Mouse (Mus musculus): ENCODE data around the gene Gtf2h2. TPM values are rescaled to one million over a fixed set of nuclear protein-coding genes. Genes with fewer than 3 reads are reported as not detected.

The Gtf2h2 gene
- 30.5 and 35.4 TPM in 2 replicates for polyA plus RNA-seq (2015; fragmentation: Nextera tagmentation; extraction: Ambion mirVana)

GRCm38 (mm10) chr13:100492061-100492787 is at the start of gene Gtf2h2:
TSS of gene Gtf2h2 (minus strand) at chr13:100492579.

GRCm38 (mm10) chr13:100452415-100453127 is 39.8 kb downstream of the Gtf2h2 start, which contains the start of gene Naip1:
TSS of gene Naip1 (minus strand) at chr13:100452869.

Other genes with a start within 250 kb of the Gtf2h2 start
- gene Naip5, start 246.3 kb downstream of the Gtf2h2 start, polyA plus RNA-seq (2015; fragmentation: Nextera tagmentation; extraction: Ambion mirVana), result 0.14 and 0.19 TPM in 2 replicates
- gene Naip6, start 174.9 kb downstream of the Gtf2h2 start, polyA plus RNA-seq (2015; fragmentation: Nextera tagmentation; extraction: Ambion mirVana), result 0.04 and 0.10 TPM in 2 replicates
- not detected in 2 replicates for gene Naip1, start 39.7 kb downstream of the Gtf2h2 start, polyA plus RNA-seq (2015; fragmentation: Nextera tagmentation; extraction: Ambion mirVana)
- 0.33 and 0.43 TPM in 2 replicates for gene Ocln, start 60.1 kb upstream of the Gtf2h2 start, polyA plus RNA-seq (2015; fragmentation: Nextera tagmentation; extraction: Ambion mirVana)
- gene Marveld2, start 124.4 kb upstream of the Gtf2h2 start, polyA plus RNA-seq (2015; fragmentation: Nextera tagmentation; extraction: Ambion mirVana), result 3.9 and 4.5 TPM in 2 replicates
- gene Ak6, start 158.4 kb upstream of the Gtf2h2 start, polyA plus RNA-seq (2015; fragmentation: Nextera tagmentation; extraction: Ambion mirVana), result 142 and 150 TPM in 2 replicates
- 14.4 and 14.9 TPM in 2 replicates for gene Rad17, start 158.5 kb upstream of the Gtf2h2 start, polyA plus RNA-seq (2015; fragmentation: Nextera tagmentation; extraction: Ambion mirVana)
- gene Taf9, start 159.0 kb upstream of the Gtf2h2 start, polyA plus RNA-seq (2015; fragmentation: Nextera tagmentation; extraction: Ambion mirVana), result 6.9 and 10.4 TPM in 2 replicates
- 1.4 and 1.8 TPM in 2 replicates for gene Ccdc125, start 177.1 kb upstream of the Gtf2h2 start, polyA plus RNA-seq (2015; fragmentation: Nextera tagmentation; extraction: Ambion mirVana)
- 46.7 and 50.0 TPM in 2 replicates for gene Cdk7, start 238.4 kb upstream of the Gtf2h2 start, polyA plus RNA-seq (2015; fragmentation: Nextera tagmentation; extraction: Ambion mirVana)